Mouse (Mus musculus): Measurements from ENCODE around the gene Krtap3-3. TPM values are rescaled to one million over a fixed set of nuclear protein-coding genes. Genes with fewer than 3 reads are reported as not detected.

Gene Krtap3-3
- total RNA-seq, 2 experiments from 2014 or later = not detected

Other genes with a start within 250 kb of the Krtap3-3 start
- gene Krt25, start 227.9 kb downstream of the Krtap3-3 start, total RNA-seq (2021) = not detected
- gene Krt26, start 212.9 kb downstream of the Krtap3-3 start, total RNA-seq (2021) = not detected
- not detected for gene Krt27, start 199.8 kb downstream of the Krtap3-3 start, total RNA-seq (2021)
- gene Krt28, start 176.0 kb downstream of the Krtap3-3 start, total RNA-seq (2021) = not detected
- gene Krt10, start 161.5 kb downstream of the Krtap3-3 start, total RNA-seq (2021) = 10 to 100 TPM in 1 of 2 experiments, 1 to 10 TPM in 1; 9.7 to 12.4 TPM
- 10 to 100 TPM in 1 of 2 experiments, 1 to 10 TPM in 1; 9.4 to 13.4 TPM for gene Krt12, start 128.6 kb downstream of the Krtap3-3 start, total RNA-seq (2021)
- not detected for gene Krt20, start 112.7 kb downstream of the Krtap3-3 start, total RNA-seq (2021)
- not detected for gene Krt23, start 57.7 kb downstream of the Krtap3-3 start, total RNA-seq (2021)
- gene Krt39, start 29.5 kb downstream of the Krtap3-3 start, total RNA-seq (2021) = not detected
- gene Krt40, start 7.7 kb downstream of the Krtap3-3 start, total RNA-seq (2021) = not detected
- gene Krtap3-2, start 6.0 kb upstream of the Krtap3-3 start, total RNA-seq (2021) = not detected
- not detected for gene Gm11939, start 8.6 kb upstream of the Krtap3-3 start, total RNA-seq (2021)
- not detected for gene Krtap3-1, start 15.8 kb upstream of the Krtap3-3 start, total RNA-seq (2021)
- gene Krtap1-5, start 30.2 kb upstream of the Krtap3-3 start, total RNA-seq (2021) = not detected
- gene Krtap1-4, start 32.8 kb upstream of the Krtap3-3 start, total RNA-seq (2021) = not detected
- not detected for gene Krtap1-3, start 40.5 kb upstream of the Krtap3-3 start, total RNA-seq (2021)
- gene Krtap9-3, start 47.2 kb upstream of the Krtap3-3 start, total RNA-seq (2021) = not detected
- not detected for gene Gm11938, start 52.4 kb upstream of the Krtap3-3 start, total RNA-seq (2021)
- not detected for gene Gm11937, start 59.3 kb upstream of the Krtap3-3 start, total RNA-seq (2021)
- not detected for gene Krtap2-4, start 64.0 kb upstream of the Krtap3-3 start, total RNA-seq (2021)
- not detected for gene Gm11562, start 69.6 kb upstream of the Krtap3-3 start, total RNA-seq (2021)
- not detected for gene Krtap4-1, start 77.4 kb upstream of the Krtap3-3 start, total RNA-seq (2021)
- not detected for gene Krtap4-2, start 84.2 kb upstream of the Krtap3-3 start, total RNA-seq (2021)
- not detected for gene Krtap4-7, start 93.2 kb upstream of the Krtap3-3 start, total RNA-seq (2021)
- gene Gm11555, start 99.4 kb upstream of the Krtap3-3 start, total RNA-seq (2021) = not detected
- not detected for gene Gm11563, start 108.1 kb upstream of the Krtap3-3 start, total RNA-seq (2021)
- not detected for gene Krtap4-6, start 115.1 kb upstream of the Krtap3-3 start, total RNA-seq (2021)
- not detected for gene Gm14190, start 139.9 kb upstream of the Krtap3-3 start, total RNA-seq (2021)
- gene Gm14180, start 183.4 kb upstream of the Krtap3-3 start, total RNA-seq (2021) = not detected
- gene Gm11595, start 222.0 kb upstream of the Krtap3-3 start, total RNA-seq (2021) = not detected
- not detected for gene Krtap4-8, start 229.8 kb upstream of the Krtap3-3 start, total RNA-seq (2021)
- gene Krtap4-9, start 234.3 kb upstream of the Krtap3-3 start, total RNA-seq (2021) = not detected
- not detected for gene Gm11596, start 242.6 kb upstream of the Krtap3-3 start, total RNA-seq (2021)
- gene Gm11569, start 248.1 kb upstream of the Krtap3-3 start, total RNA-seq (2021) = not detected

Data from left cerebral cortex, postnatal 36 days (tissue).